Mouse (Mus musculus): ENCODE measurements at regions not wholly inside any gene's neighbourhood (a gene's known extent, or its start where the extent isn't known, plus 50 kb on each side); places are given as distances from the start of the nearest gene placed in this dataset.
A peak's percentile ranks its signal among the peaks of the same experiment; 100 is the strongest.

DNA sequence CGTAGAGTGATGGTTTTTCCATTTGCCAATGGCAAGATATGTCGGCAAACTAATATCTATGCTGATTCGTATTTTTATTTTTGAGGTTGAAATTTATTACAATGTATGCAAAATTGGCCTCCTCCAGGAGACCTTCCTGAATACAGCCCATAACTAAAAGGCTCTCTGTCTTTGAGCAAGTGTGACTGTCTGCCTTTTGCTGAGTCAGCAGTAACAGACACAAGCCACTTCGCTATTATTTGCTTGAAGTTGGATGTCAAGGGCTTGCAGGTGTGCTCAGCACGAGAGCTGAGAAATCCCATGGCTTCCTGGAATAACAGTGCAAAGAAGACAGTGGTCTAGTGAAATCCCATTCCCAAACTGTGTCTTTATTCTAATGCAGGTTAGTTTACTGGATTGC, 56.9 kb downstream of the Dmrt2 start:
- Histone ChIP-seq H3K36me3 (ENCODE audit: poor library complexity, severe bottlenecking) (no peaks in the 10 kb centered on the region), H3K27ac (no peak overlapping the region), H3K27me3 (no peaks in the 10 kb centered on the region), H3K4me3 (no peak overlapping the region), H3K4me1 (no peaks in the 10 kb centered on the region), H3K4me2 (no peak overlapping the region), H3K9me3 (replicated peaks) (no peaks in the 10 kb centered on the region), H3K9ac (no peak overlapping the region)
- ATAC-seq = no peak
- WGBS = 87% methylated on average over 5 of the region's 5 CpGs

DNA sequence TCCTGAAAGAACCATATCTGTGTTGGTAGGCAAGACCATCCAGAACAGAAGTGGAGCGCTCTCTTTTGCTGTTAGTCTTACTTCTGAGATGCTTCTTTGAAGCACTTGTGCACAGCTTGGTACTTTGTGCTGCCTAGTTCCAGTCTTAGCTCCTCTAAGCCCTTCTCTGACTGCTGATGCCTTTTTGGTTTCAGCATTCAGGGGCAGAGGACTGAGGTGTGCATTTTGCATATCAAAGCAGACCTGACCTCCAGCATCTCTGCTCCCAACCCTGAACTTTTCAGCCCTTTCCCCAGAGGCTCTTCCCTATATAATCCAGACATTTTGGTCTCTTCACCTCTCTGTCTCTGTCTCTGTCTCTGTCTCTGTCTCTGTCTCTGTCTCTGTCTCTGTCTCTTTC, 57.4 kb downstream of the Dmrt2 start:
- Histone ChIP-seq H3K9me3 (replicated peaks) (no peaks in the 10 kb centered on the region), H3K27ac (no peak overlapping the region), H3K27me3 (no peaks in the 10 kb centered on the region), H3K4me2 (no peak overlapping the region), H3K9ac (no peak overlapping the region), H3K4me3 (no peak overlapping the region), H3K4me1 (no peaks in the 10 kb centered on the region), H3K36me3 (ENCODE audit: poor library complexity, severe bottlenecking) (no peaks in the 10 kb centered on the region)
- 93% methylated on average over 1 of the region's 1 CpGs for WGBS
- ATAC-seq = no peak

GRCm38 (mm10) chr19:25778455-25778854, 106.2 kb downstream of the Dmrt2 start:
- Histone ChIP-seq H3K36me3 (ENCODE audit: poor library complexity, severe bottlenecking) (no peaks in the 10 kb centered on the region), H3K4me2 (no peak overlapping the region), H3K9me3 (replicated peaks) (no peaks in the 10 kb centered on the region), H3K27ac (no peak overlapping the region), H3K4me3 (no peak overlapping the region), H3K9ac (no peak overlapping the region), H3K27me3 (no peaks in the 10 kb centered on the region), H3K4me1 (no peaks in the 10 kb centered on the region)
- no peak for ATAC-seq
- 91% methylated on average over 4 of the region's 4 CpGs for WGBS

GRCm38 (mm10) chr19:25779356-25779755, 107.1 kb downstream of the Dmrt2 start:
- no peak overlapping the region for H3K4me3 ChIP-seq
- H3K27me3 ChIP-seq = no peaks in the 10 kb centered on the region
- 80% methylated on average over 7 of the region's 7 CpGs for WGBS
- H3K4me1 ChIP-seq = no peaks in the 10 kb centered on the region
- ATAC-seq = no peak
- no peak overlapping the region for H3K4me2 ChIP-seq
- no peaks in the 10 kb centered on the region for H3K9me3 ChIP-seq (replicated peaks)
- no peaks in the 10 kb centered on the region for H3K36me3 ChIP-seq (ENCODE audit: poor library complexity, severe bottlenecking)
- H3K9ac ChIP-seq = no peak overlapping the region
- H3K27ac ChIP-seq = no peak overlapping the region

DNA sequence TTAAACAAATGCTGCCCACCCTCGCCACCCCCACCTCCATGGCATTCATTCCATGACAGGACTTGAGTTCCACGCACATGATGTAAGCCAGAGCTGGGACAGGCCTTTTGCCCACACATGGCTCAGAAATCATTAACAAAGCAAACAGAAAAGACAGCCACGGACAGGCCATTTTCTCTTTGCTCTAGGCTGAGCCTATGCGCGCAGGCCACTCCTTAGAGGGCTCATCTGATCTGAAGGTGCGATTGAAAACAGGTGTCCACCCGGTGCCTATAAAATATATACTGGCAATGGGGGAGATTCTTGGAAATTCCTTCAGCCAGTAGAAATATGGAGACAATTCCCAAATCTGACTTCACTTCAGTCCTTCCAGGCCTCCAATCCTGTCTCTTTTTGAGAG, 109.1 kb downstream of the Dmrt2 start:
- WGBS = 90% methylated on average over 7 of the region's 7 CpGs
- H3K9ac ChIP-seq = no peak overlapping the region

GRCm38 (mm10) chr19:25802692-25803091, 130.5 kb downstream of the Dmrt2 start:
- H3K4me2 ChIP-seq = no peak overlapping the region
- 91% methylated on average over 7 of the region's 7 CpGs for WGBS
- H3K9me3 ChIP-seq (replicated peaks) = no peaks in the 10 kb centered on the region
- no peak overlapping the region for H3K4me3 ChIP-seq
- H3K9ac ChIP-seq = no peak overlapping the region
- no peak for ATAC-seq
- no peaks in the 10 kb centered on the region for H3K27me3 ChIP-seq
- H3K27ac ChIP-seq = no peak overlapping the region
- no peaks in the 10 kb centered on the region for H3K4me1 ChIP-seq
- H3K36me3 ChIP-seq (ENCODE audit: poor library complexity, severe bottlenecking) = no peaks in the 10 kb centered on the region

More for the DNA sequence above, 109.1 kb downstream of the Dmrt2 start:
- H3K27me3 ChIP-seq = no peaks in the 10 kb centered on the region
- H3K27ac ChIP-seq = no peak overlapping the region
- H3K4me3 ChIP-seq = no peak overlapping the region
- ATAC-seq = no peak
- H3K36me3 ChIP-seq (ENCODE audit: poor library complexity, severe bottlenecking) = no peaks in the 10 kb centered on the region
- H3K4me1 ChIP-seq = no peaks in the 10 kb centered on the region
- no peak overlapping the region for H3K4me2 ChIP-seq
- no peaks in the 10 kb centered on the region for H3K9me3 ChIP-seq (replicated peaks)

DNA sequence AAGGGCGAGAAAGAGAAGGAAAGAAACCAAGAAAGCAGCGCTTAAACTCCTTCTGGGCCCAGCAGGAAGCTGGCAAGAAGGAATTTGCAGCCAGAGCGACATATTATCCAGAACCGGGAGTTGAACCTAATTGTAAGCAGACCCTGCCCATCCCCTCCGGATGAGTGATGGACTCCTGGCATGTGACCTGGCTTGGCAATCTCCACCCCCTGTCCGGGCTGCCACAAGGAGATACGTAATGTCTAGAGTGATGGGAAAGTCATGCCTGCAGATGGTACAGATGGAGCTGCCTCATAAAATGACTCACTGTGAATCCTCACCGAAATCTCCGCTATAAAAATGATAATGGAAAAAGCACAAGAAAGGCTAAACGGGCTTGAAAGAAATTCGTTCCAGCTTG, 133.1 kb downstream of the Dmrt2 start:
- Histone ChIP-seq H3K36me3 (ENCODE audit: poor library complexity, severe bottlenecking) (no peaks in the 10 kb centered on the region), H3K27me3 (no peaks in the 10 kb centered on the region), H3K4me2 (no peak overlapping the region), H3K4me3 (no peak overlapping the region), H3K27ac (no peak overlapping the region), H3K9ac (no peak overlapping the region), H3K9me3 (replicated peaks) (no peaks in the 10 kb centered on the region), H3K4me1 (no peaks in the 10 kb centered on the region)
- 79% methylated on average over 11 of the region's 11 CpGs for WGBS
- no peak for ATAC-seq

DNA sequence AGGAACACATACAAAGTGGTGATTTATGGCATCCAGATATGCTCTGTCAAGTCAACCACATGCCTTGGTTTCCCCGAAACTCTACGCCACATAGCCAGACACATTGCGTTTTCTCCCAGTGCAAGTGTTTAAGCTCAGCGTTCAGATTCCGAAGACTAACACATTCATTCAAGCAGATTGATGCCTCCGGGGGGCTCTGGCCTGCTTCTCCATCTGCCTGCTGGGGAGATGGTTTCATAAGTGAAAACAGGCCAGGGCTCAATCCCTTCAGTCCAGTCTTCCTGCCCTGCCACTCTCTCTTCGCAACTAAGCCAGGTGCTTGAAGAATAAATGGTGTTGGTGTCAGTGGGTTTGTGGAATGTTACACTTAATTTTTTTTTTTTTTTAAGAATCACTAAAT, 141.4 kb downstream of the Dmrt2 start:
- ATAC-seq = no peak
- Histone ChIP-seq H3K4me2 (no peak overlapping the region), H3K27me3 (no peaks in the 10 kb centered on the region), H3K9ac (no peak overlapping the region), H3K9me3 (replicated peaks) (no peaks in the 10 kb centered on the region), H3K36me3 (ENCODE audit: poor library complexity, severe bottlenecking) (no peaks in the 10 kb centered on the region), H3K4me1 (no peaks in the 10 kb centered on the region), H3K4me3 (no peak overlapping the region), H3K27ac (no peak overlapping the region)
- WGBS = 89% methylated on average over 7 of the region's 7 CpGs

DNA sequence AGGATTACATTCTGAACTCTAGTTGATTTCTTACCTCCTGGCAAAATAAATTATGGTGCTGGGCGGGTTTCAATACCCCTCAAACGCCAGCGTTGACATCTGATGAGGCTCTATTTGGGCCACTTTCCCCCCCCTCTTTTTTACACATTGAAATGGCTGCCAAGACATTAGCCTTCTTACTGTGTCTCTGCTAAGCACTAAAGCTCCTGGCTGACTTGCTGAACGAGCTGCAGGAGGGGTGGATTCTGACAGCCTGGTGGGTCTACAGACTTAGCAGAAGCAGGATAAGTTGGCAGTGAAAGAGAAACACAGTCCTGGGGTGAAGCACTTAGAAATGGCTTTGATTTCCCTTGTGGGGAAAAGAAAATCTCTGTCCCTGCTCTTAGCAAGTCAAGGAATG, 172.9 kb downstream of the Dmrt2 start:
- ATAC-seq = peak; percentile 41; the same call in 1 of the 2 replicates

DNA sequence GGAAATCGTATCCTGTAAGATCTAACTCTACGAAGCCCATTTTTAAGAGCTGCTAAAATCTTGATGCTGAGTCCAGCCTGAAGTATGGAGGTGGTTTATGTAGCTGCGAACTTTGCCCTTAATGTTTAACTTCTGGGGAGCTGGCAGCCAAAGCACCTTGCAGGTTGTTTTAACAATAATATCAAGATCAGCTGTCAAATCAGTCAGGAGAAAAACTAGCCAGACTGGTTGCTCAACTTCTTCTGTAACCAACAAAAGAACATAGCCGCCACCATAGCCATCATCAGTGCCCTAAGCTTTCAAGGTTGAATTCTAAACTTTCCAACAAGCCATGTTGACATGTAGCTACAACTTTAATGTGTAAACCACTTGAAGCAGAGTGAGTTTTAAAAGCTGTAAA, 184.1 kb downstream of the Dmrt2 start:
- Histone ChIP-seq H3K9me3 (replicated peaks) (no peaks in the 10 kb centered on the region), H3K4me1 (no peaks in the 10 kb centered on the region), H3K4me2 (no peak overlapping the region), H3K9ac (no peak overlapping the region), H3K4me3 (no peak overlapping the region), H3K27me3 (no peaks in the 10 kb centered on the region), H3K36me3 (ENCODE audit: poor library complexity, severe bottlenecking) (no peaks in the 10 kb centered on the region), H3K27ac (no peak overlapping the region)
- ATAC-seq = no peak
- 85% methylated on average over 4 of the region's 4 CpGs for WGBS

More for the DNA sequence above, 172.9 kb downstream of the Dmrt2 start:
- H3K27ac ChIP-seq = no peak overlapping the region
- no peaks in the 10 kb centered on the region for H3K27me3 ChIP-seq
- no peak overlapping the region for H3K9ac ChIP-seq
- no peak overlapping the region for H3K4me3 ChIP-seq
- no peak overlapping the region for H3K4me2 ChIP-seq
- no peaks in the 10 kb centered on the region for H3K36me3 ChIP-seq (ENCODE audit: poor library complexity, severe bottlenecking)
- 69% methylated on average over 4 of the region's 4 CpGs for WGBS
- H3K4me1 ChIP-seq = no peaks in the 10 kb centered on the region
- no peaks in the 10 kb centered on the region for H3K9me3 ChIP-seq (replicated peaks)

DNA sequence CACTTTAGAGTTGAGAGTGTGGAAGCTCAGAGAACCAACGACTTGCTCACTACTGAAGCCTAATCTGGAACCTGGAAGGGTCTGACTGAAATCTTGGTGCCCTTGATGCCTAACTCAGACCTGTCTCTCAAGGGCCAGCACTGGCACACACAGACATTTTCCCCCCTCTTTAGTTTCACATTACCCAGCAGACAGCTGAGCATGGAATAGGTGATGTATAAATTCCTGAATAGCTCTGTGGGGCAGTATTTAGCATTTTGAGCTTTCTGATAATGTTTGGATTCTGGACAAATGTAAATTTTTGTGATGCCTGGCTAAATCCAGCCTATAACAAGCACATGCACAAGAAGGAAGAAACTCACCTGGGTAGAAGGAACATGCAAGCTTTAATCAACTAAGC, 191.1 kb downstream of the Dmrt2 start:
- no peak for ATAC-seq
- Histone ChIP-seq H3K4me3 (no peak overlapping the region), H3K4me2 (no peak overlapping the region), H3K27ac (no peak overlapping the region), H3K27me3 (no peaks in the 10 kb centered on the region), H3K9ac (no peak overlapping the region), H3K36me3 (ENCODE audit: poor library complexity, severe bottlenecking) (no peaks in the 10 kb centered on the region), H3K9me3 (replicated peaks) (no peaks in the 10 kb centered on the region), H3K4me1 (no peaks in the 10 kb centered on the region)
- 69% methylated on average over 1 of the region's 1 CpGs for WGBS

- WGBS = 92% methylated on average over 4 of the region's 4 CpGs
- Histone ChIP-seq H3K9ac (no peak overlapping the region), H3K9me3 (replicated peaks) (no peaks in the 10 kb centered on the region), H3K4me2 (no peak overlapping the region), H3K4me3 (no peak overlapping the region), H3K27ac (no peak overlapping the region), H3K27me3 (no peaks in the 10 kb centered on the region), H3K36me3 (ENCODE audit: poor library complexity, severe bottlenecking) (no peaks in the 10 kb centered on the region), H3K4me1 (no peaks in the 10 kb centered on the region)
- no peak for ATAC-seq
Measured at GRCm38 (mm10) chr19:25906721-25907120, 234.5 kb downstream of the Dmrt2 start.

DNA sequence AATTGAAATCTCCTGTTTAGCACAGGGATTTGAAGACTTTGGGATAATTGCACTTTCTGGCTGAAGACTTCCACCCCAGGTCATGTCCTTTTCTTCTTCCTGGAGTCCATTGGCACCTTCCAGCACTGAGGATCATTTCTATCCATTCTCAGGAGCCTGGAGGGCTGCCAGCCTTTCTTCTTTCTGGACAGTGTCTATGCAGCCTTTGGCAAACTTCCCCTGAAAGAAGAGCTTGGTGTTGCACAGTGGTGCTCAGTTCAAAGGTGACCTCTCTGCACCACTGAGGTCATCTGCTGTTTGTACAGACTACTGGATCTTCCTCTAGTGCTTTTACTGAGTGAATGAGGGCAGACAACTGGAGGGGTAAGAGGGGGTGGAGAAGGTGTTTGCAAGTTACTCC, 249.8 kb downstream of the Dmrt2 start:
- no peaks in the 10 kb centered on the region for H3K9me3 ChIP-seq (replicated peaks)
- no peaks in the 10 kb centered on the region for H3K4me1 ChIP-seq
- no peak overlapping the region for H3K9ac ChIP-seq
- H3K36me3 ChIP-seq (ENCODE audit: poor library complexity, severe bottlenecking) = no peaks in the 10 kb centered on the region
- no peak overlapping the region for H3K4me2 ChIP-seq
- ATAC-seq = no peak
- no peak overlapping the region for H3K4me3 ChIP-seq
- no peak overlapping the region for H3K27ac ChIP-seq
- H3K27me3 ChIP-seq = no peaks in the 10 kb centered on the region

Data from forebrain, embryonic 13.5 days (tissue).